Mouse (Mus musculus): ENCODE data around the gene Prss46. TPM values are rescaled to one million over a fixed set of nuclear protein-coding genes. Genes with fewer than 3 reads are reported as not detected.

The Prss46 gene
- total RNA-seq, 2 experiments from 2014 or later, result not detected

- peak; percentile 38 for ATAC-seq (replicated peaks; ENCODE audit: low FRiP score, low TSS enrichment, poor library complexity, severe bottlenecking)
These were observed 13.6 kb downstream of the Prss46 start, which contains the start of gene Prss50 for GRCm38 (mm10) chr9:110857781-110858472. TSS of gene Prss50 (plus strand) at chr9:110857967.

DNA sequence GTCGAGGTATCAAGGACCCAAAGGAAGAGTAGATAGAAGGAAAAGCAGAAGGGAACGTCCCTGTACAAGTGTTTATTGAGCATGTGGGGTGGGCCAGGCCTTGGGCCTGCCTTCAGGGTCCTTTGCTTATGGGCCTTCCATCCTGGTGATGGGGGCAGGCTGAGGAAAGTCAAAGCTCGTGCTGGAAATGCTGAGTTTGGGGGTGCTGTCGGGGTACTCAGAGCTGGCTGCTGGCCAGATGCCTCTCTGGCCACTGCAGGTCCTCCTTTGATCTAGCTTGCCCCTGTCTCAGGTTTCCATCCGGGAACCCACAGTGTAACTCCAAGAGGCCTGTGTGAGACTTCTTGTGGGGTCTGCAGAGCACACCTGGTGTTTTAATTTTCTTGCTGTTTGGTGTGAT, 14.2 kb downstream of the Prss46 start:
- ATAC-seq (replicated peaks; ENCODE audit: low FRiP score, low TSS enrichment, poor library complexity, severe bottlenecking), result no peak; the same call in none of the 2 replicates

DNA sequence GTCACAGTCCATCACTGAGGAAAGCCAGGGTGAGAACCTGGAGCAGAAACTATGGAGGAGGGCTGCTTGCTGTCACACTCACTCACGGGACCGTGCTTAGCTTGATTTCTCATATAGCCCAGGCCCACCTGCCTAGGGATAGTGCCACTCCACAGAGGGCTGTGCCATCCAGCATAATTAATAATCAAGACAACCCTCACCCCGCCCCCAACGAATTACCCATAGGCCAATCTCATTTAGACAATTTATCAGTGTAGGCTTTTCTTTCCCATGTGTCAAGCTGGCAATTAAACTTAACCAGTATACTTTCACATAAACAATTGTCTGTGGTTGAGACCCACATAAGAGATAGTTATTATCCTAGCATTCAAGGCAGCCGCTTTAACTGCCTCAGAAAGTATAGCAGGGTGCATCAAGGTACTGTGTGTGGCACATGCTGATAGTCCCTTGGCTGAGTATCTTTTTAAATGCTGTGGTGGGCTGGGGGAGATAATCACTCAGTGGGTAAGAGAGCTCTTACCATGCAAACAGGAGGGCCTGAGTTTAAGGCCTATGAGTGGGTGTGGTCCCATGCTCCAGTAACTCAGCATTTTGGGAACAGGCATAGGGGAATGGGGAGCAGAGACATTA, 14.8 kb downstream of the Prss46 start:
- ATAC-seq (replicated peaks; ENCODE audit: low FRiP score, low TSS enrichment, poor library complexity, severe bottlenecking), result peak; percentile 91

DNA sequence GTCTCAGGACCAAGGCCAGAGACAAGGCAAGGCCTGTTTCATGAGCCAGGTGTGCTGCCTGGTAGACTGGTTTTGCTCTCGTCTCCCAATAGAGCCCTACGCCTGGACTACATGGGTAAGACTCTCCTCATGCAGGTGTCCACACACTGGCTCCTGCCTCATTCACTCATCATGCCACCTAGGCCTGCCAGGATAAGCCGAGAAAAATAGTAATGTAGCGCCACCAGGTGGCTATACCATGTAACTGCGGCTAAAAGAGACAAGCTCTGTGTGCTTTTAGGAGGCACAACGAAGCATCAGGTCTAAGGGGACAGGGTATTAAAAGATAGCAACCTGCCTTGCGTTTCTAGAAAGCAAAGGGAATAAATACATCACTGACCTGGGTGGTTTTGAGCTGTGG, 26.7 kb downstream of the Prss46 start:
- peak; percentile 46 for ATAC-seq (replicated peaks; ENCODE audit: low FRiP score, low TSS enrichment, poor library complexity, severe bottlenecking)

DNA sequence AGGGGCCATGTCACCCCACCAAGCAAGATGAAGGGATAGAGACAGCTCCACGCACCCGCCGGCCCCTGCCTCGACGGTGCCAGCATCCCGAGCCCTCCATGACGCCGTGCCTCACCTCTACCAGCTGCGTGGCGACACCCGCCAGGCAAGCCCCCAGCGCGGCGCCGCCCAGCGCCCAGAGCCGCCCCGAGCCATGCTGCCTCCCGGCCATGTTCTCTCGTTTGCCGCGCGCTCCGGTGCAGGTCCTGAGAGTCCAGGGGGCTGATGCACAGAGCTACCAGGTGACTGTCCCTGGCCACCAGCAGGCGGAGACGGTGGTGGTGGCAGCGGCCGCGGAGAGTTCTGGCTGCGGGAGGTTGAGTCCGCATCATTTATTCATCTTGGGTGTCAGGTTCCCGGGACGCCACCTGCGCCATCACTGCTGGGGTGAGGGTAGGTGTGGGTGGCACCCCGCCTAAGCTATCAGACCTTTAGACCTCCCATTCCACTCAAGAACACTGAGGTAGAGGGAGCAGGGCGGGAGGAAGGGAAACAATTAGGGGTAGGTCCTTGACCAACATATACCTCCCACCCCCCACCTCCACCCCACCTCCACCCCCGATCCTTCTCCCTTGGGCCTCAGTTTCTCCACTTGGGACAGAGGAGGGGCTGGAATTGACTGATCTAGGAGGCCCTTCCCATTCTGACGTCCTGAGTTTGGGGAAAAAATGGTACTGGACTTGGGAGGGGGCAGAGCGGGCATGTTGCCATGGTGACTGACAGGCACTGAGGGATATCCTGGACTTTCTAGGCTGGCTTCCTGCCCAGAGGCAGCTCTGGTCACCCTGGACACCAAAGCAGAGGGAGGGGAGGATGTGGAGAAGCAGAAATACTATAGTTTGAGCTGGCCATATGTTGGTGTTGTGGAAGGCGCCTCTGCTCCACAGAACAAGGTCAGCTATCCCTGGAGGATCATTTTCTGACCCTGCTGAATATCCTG, 29.7 kb downstream of the Prss46 start:
- ATAC-seq (replicated peaks; ENCODE audit: low FRiP score, low TSS enrichment, poor library complexity, severe bottlenecking), result no peak

- no peak for ATAC-seq (replicated peaks; ENCODE audit: low FRiP score, low TSS enrichment, poor library complexity, severe bottlenecking)
These were observed 30.4 kb downstream of the Prss46 start for GRCm38 (mm10) chr9:110874660-110875191.

GRCm38 (mm10) chr9:110875288-110875695, 31.0 kb downstream of the Prss46 start:
- ATAC-seq (replicated peaks; ENCODE audit: low FRiP score, low TSS enrichment, poor library complexity, severe bottlenecking), result no peak

- ATAC-seq (replicated peaks; ENCODE audit: low FRiP score, low TSS enrichment, poor library complexity, severe bottlenecking), result no peak
These were observed 33.0 kb downstream of the Prss46 start for GRCm38 (mm10) chr9:110877353-110877752.

DNA sequence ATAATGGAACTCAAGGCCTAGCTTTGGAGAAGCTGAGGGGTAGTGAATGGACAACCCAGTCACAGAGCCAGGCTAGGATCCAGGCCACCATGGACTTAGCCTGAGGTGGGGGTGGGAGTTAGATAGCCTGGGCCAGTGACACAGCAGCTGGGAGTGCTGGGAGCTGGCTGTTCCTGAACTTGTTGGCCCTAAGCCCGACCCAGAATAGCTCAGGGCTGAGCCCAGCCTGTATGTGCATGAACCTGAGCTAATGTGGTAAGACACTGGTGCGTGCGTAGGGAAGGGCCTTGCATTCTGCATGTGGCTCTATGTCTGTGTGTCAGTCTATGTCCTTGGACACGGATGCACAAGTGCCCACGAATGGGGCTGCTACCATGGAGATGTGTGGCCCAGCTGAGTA, 33.6 kb downstream of the Prss46 start:
- no peak for ATAC-seq (replicated peaks; ENCODE audit: low FRiP score, low TSS enrichment, poor library complexity, severe bottlenecking)

DNA sequence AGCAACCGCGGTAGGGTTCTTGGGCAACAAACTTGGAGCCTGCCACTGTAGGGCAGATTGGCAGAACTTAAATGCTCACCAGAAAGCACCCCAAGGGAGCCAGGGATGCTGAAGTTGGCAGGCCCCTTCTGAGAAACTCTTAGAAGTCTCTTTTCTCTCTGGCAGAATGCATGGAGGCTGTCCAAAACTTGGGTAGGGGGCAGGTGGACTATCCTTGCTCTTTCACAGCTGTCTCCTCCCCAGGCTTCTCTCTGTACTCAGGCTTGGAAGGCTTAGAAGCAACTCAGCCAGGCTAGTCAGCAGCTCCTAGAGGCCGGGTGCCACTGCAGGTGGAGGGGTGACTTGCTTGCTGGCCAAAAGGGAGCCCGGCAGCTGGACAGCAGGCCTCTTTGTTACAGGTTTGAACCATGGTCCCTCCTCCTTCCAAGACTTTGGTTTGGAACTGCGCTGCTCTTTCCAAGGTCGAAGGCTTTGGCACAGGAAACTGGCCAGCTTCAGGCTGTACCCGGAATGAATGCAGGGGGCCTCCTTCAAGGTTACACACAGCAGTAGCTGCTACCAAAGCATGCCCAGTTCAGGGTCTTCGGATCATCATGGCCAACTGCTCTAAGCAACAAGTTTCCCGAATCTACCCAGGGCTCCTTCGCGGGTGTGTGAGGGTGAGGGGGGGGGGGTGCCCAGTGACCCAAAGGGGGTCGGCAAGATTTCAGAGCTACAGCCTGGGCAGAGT, 35.0 kb downstream of the Prss46 start, which contains the start of gene Als2cl:
Als2cl (plus strand) TSS at position 680 of the 730 bp plus-strand sequence.
- no peak for ATAC-seq (replicated peaks; ENCODE audit: low FRiP score, low TSS enrichment, poor library complexity, severe bottlenecking)

GRCm38 (mm10) chr9:110879998-110880561, 35.8 kb downstream of the Prss46 start, which contains the start of gene Tmie:
TSS of gene Tmie (minus strand) at chr9:110880113.
- 0 out of 2 replicates have a peak, but pooled peaks have one; percentile 8 for ATAC-seq (replicated peaks; ENCODE audit: low FRiP score, low TSS enrichment, poor library complexity, severe bottlenecking)

GRCm38 (mm10) chr9:110880772-110881171, 36.5 kb downstream of the Prss46 start:
- ATAC-seq (replicated peaks; ENCODE audit: low FRiP score, low TSS enrichment, poor library complexity, severe bottlenecking), result no peak

DNA sequence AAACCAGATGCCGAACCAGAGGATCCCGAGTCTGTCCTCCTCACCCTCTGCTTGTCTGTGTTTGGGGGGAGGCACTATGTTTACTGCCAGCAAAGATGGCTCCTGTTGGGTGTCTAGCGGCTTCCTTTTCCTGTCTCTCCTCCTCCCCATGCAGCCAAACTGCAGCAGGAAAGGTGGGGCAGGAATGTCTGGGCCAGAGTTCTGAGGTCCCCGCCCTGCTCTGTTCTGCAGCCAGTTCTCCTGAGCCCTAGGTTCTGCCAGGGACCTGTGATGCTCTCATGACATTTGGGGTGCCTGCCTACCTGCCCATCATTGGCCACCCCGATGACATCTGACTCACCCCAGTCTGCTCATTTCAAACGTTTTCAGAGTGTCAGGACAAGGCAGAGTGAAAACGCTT, 37.6 kb downstream of the Prss46 start:
- ATAC-seq (replicated peaks; ENCODE audit: low FRiP score, low TSS enrichment, poor library complexity, severe bottlenecking), result no peak

GRCm38 (mm10) chr9:110887388-110888303, 43.3 kb downstream of the Prss46 start:
- ATAC-seq (replicated peaks; ENCODE audit: low FRiP score, low TSS enrichment, poor library complexity, severe bottlenecking), result no peak

DNA sequence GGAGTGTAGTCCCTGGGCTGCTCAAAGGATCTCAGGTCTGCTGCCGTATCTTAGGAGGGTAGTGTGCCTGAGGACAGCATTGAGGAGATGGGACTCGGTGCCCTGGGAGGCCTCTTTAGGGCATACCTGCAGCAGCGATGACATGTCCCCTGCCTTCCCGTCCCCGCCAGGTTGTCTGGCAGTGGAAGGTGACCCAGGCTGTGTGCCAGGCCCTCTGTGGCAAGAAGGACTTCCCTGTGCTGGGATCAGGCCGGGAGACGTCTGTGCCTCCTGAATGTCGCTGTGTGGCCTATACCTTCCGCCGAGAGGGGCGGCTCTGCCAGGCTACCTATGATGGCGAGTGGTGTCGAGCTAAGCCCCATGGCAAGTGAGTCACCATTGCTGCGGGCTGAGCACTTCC, 44.6 kb downstream of the Prss46 start:
- ATAC-seq (replicated peaks; ENCODE audit: low FRiP score, low TSS enrichment, poor library complexity, severe bottlenecking), result no peak

- no peak for ATAC-seq (replicated peaks; ENCODE audit: low FRiP score, low TSS enrichment, poor library complexity, severe bottlenecking)
These were observed 45.9 kb downstream of the Prss46 start for GRCm38 (mm10) chr9:110890026-110890783.

Data from megakaryocyte-erythroid progenitor cell, adult 5-6 weeks (primary cell).